9 mouse cellular contexts compared by ENCODE assay signal in genomic region chr3:100422392-100423167, GRCm38 (mm10).
DNase-seq lines count a peak whose midpoint lies in the region; ATAC-seq and TF ChIP-seq lines count a peak whose summit lies in the region.
"Had no signal": no experiment of that assay in that cellular context is flagged by ENCODE, and none has a peak within 500 bp of the region (broad histone marks: within the 10 kb centered on the region; RNA-seq: fewer than 3 reads in every experiment).

No protein-coding gene starts in this region.

- no peaks in the 10 kb centered on the region for H3K36me3 ChIP-seq in MEL (ENCODE audit: control insufficient read depth in 1 of 2, insufficient read depth in 2 of 2, low read length in 2 of 2)
- H3K36me3 ChIP-seq in liver, embryonic 12.5 days, result no peaks in the 10 kb centered on the region
- H3K36me3 ChIP-seq: embryonic facial prominence, embryonic 15.5 days had no signal

- TF ChIP-seq POLR2A in MEL (IDR thresholded peaks at IDR 0.05; ENCODE audit: control insufficient read depth in 1 of 2, insufficient read depth in 1 of 2, low read depth in 1 of 2, low read length in 2 of 2, poor library complexity in 1 of 2), result no peak

- peak; percentile 79 for ATAC-seq in liver, embryonic 12.5 days
- ATAC-seq in frontal cortex, adult (ENCODE audit: low TSS enrichment), result no peak

- intact Hi-C loops in heart, postnatal 10 days (cut with DNase I), result loop anchor here (2.0 to 5.0 kb wide), 2 partner anchors 146 to 265 kb away; partner anchors contain the start of gene Man1a2

- H3K27me3 ChIP-seq in MEL (ENCODE audit: control insufficient read depth in 1 of 2, insufficient read depth in 2 of 2, low read length in 2 of 2), result no peaks in the 10 kb centered on the region
- H3K27me3 ChIP-seq in liver, embryonic 12.5 days (replicated peaks), result peaks cover 11% of the 10 kb centered on the region; the same call in 1 of the 2 replicates
- H3K27me3 ChIP-seq: embryonic facial prominence, embryonic 15.5 days had no signal

- no peak overlapping the region for H3K4me2 ChIP-seq in liver, embryonic 12.5 days
- H3K4me2 ChIP-seq: embryonic facial prominence, embryonic 15.5 days had no signal

- TF ChIP-seq RAD21 in MEL (IDR thresholded peaks at IDR 0.05; ENCODE audit: low read depth, low read length), result peak; percentile 84

- H3K9me3 ChIP-seq in MEL (replicated peaks; ENCODE audit: insufficient read depth, low read length), result no peaks in the 10 kb centered on the region
- no peaks in the 10 kb centered on the region for H3K9me3 ChIP-seq in liver, embryonic 12.5 days (replicated peaks)
- H3K9me3 ChIP-seq: embryonic facial prominence, embryonic 15.5 days had no signal

- H3K27ac ChIP-seq in MEL (ENCODE audit: control insufficient read depth, low read depth, low read length), result no peak overlapping the region
- H3K27ac ChIP-seq in liver, embryonic 12.5 days, result no peak overlapping the region
- H3K27ac ChIP-seq: embryonic facial prominence, embryonic 15.5 days had no signal

- H3K4me1 ChIP-seq in MEL (ENCODE audit: control insufficient read depth in 1 of 2, insufficient read depth in 2 of 2, low read length in 2 of 2), result no peaks in the 10 kb centered on the region
- H3K4me1 ChIP-seq in liver, embryonic 12.5 days, result peaks cover 39% of the 10 kb centered on the region

- TF ChIP-seq CTCF in MEL (IDR thresholded peaks at IDR 0.05 in 2 of 3, conservative IDR thresholded peaks at IDR 0.05 in 1 of 3; ENCODE audit: control insufficient read depth in 1 of 3, insufficient read depth in 1 of 3, low read depth in 2 of 3, low read length in 3 of 3, poor library complexity in 1 of 3, severe bottlenecking in 1 of 3), result peak; percentile 56 to 83 (median 72)

- 65% methylated on average over 10 of the region's 10 CpGs for WGBS in liver, embryonic 12.5 days (ENCODE audit: insufficient replicate concordance)

- no peak overlapping the region for H3K9ac ChIP-seq in MEL (ENCODE audit: control insufficient read depth, low read depth, low read length, poor library complexity, severe bottlenecking)
- no peak overlapping the region for H3K9ac ChIP-seq in liver, embryonic 12.5 days
- H3K9ac ChIP-seq: embryonic facial prominence, embryonic 15.5 days had no signal

- no peak for TF ChIP-seq EP300 in MEL (IDR thresholded peaks at IDR 0.05; ENCODE audit: low read depth in 1 of 2, low read length in 2 of 2)

- no peaks in the 10 kb centered on the region for H3K79me2 ChIP-seq in MEL (ENCODE audit: control insufficient read depth, insufficient read depth, low read length, poor library complexity)

- DNase-seq in layer of hippocampus, adult 11-12 months (ENCODE audit: low spot score), result peak; percentile 78
- DNase-seq in layer of hippocampus, adult 9-10 months (ENCODE audit: low spot score), result no peak
- peak; percentile 76 for DNase-seq in MEL (ENCODE audit: low read depth, low spot score)
- DNase-seq in cerebellum, adult 9-10 months, result peak; percentile 28
- peak; percentile 52 to 74 for DNase-seq in heart, postnatal 10 days
- peak; percentile 82 for DNase-seq in retina, embryonic 14.5 days (ENCODE audit: low spot score)

- H3K4me3 ChIP-seq in MEL (ENCODE audit: control insufficient read depth in 1 of 2, insufficient read depth in 1 of 2, low read depth in 2 of 2, low read length in 2 of 2), result no peak overlapping the region
- no peak overlapping the region for H3K4me3 ChIP-seq in liver, embryonic 12.5 days
- H3K4me3 ChIP-seq: embryonic facial prominence, embryonic 15.5 days had no signal

TF ChIP-seq in MEL, 35 proteins besides CTCF, POLR2A, EP300 and RAD21:
- TF ChIP-seq POLR2AphosphoS5 (IDR thresholded peaks at IDR 0.05; ENCODE audit: borderline replicate concordance, low read depth, low read length), result no peak
- TF ChIP-seq SMC3 (IDR thresholded peaks at IDR 0.05; ENCODE audit: low read depth, low read length), result peak; percentile 97
- no peak for TF ChIP-seq JUND (IDR thresholded peaks at IDR 0.05; ENCODE audit: low read depth, low read length)
- TF ChIP-seq HCFC1 (IDR thresholded peaks at IDR 0.05; ENCODE audit: low read depth, low read length), result no peak
- peak; percentile 89 for TF ChIP-seq ZC3H11A (IDR thresholded peaks at IDR 0.05; ENCODE audit: low read depth, low read length)
- no peak for TF ChIP-seq POLR2AphosphoS2 (IDR thresholded peaks at IDR 0.05; ENCODE audit: low read length)
- TF ChIP-seq MXI1 (IDR thresholded peaks at IDR 0.05; ENCODE audit: low read depth, low read length), result peak; percentile 12; the same call in 1 of the 2 replicates
- TF ChIP-seq GATA1 (IDR thresholded peaks at IDR 0.05; ENCODE audit: low read depth, low read length), result 0 out of 2 replicates have a peak, but pooled peaks have one; percentile 3
TF ChIP-seq in MEL: peak in this region for 4.
